Mouse (Mus musculus): ENCODE data around the gene Scd4. TPM values are rescaled to one million over a fixed set of nuclear protein-coding genes. Genes with fewer than 3 reads are reported as not detected.

The Scd4 gene
- total RNA-seq, 2 experiments from 2014 or later = 0.38 TPM; not detected in 1

DNA sequence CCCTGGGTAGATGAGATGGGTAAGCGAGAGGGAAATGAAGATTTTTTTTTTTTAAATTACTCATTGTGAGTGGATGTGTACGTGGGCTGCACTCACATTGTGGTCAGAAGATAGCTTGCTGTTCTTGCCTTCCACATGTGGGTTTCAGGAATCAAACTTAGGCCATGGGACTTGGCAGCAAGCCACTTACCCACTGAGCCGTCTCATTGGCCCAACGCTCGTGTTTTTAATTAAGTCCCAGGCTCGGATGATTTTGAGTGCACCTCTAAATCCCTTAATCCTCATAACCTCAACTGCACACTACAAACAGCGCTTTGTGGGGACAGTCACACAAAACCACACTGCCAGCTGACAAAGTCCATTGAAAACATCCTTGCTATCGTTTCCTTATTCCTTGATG, 36.5 kb downstream of the Scd4 start:
- ATAC-seq (replicated peaks; ENCODE audit: low FRiP score, poor library complexity, severe bottlenecking) = no peak

DNA sequence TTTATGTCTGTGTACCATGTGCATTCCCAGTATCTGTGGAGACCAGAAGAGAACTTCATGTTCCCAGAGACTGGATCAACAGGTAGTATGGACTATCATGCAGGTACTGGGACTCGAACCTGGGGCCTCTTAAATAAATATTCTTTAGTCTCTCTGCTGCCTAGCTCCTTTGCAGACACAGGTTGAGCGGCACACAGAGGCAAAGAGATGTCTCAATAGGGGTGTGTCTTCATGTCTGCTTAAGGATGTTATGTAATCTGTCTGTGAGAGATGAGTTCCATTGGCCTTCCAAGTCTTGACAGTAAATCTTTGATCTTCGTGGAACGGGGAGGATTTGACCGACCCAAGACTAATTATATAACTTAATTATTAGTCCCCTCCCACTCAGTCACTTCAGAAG, 37.3 kb downstream of the Scd4 start:
- no peak for ATAC-seq (replicated peaks; ENCODE audit: low FRiP score, poor library complexity, severe bottlenecking)

DNA sequence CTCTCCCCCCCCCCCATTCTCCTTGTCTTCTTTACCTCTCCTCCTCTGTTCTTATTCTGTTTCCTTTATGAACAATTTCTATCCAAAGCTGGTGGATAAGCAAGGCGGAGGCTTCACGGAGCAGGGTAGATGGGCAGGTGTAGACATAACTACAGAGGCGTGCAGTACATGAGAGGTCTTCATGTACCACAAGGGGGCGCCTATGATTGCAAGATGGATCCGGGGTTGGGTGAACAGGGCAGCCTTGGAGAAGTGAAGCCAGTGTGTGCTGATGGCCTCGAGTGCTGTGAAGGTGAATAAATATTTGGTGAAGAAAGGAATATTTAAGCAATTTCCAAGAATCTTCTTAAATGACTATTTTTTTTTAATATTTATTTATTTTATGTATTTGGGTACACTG, 40.1 kb downstream of the Scd4 start:
- peak; percentile 95 for ATAC-seq (replicated peaks; ENCODE audit: low FRiP score, poor library complexity, severe bottlenecking)

DNA sequence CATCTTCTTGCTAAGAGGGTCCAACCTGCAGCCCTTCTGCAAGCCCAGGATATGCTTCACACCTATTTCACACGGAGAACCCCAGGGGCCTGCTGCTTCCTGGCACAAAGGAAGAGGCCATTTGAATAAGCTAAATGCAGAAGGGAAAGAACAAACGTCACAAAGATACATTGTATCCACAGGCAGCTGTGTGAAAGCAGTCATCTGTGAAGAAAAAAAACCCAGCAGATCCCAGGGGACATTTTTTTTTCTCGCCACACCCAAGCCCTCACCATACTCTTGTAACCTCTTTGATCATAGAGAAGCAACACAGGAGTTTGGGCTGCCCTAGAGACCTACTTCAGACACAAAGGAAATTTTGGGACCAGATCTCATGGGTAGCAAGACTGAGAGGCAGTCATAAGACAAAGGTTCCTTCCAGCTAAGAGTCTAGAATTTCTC, 43.6 kb downstream of the Scd4 start:
- ATAC-seq (replicated peaks; ENCODE audit: low FRiP score, poor library complexity, severe bottlenecking) = no peak

DNA sequence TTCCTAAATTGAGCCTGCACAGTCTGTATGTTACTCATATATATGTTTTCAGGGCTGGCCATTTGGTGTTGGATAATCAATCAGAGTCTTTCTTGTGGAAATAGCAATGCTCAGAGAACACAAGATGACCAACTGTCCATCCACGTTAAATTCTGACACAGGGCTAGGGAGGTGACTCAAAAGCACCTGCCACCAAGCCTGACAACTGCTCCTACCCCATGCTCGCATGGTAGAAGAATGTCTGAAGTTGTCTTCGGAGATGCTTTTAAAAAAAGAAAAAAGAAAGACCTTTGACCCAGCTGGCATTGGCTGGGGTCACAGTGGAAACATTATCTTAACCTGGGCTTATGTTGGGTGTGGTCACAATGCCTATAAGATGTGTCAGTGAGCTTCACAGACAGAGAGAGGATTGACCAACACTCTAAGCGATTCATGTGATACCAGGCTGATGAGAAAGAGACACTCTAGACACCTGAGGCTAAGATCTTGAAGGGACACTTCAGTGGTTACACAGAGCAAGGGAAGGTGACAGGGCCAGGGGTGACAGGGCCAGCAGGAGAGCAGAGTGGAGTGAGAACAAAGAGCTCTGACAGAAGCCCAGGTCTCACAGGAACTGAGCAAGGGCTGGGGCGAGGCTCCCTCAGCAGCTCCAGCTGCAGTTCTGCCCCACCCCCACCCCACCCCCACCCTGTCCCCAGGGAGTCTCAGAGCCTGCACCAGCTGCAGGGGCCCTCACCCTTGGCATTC, 44.9 kb downstream of the Scd4 start:
- no peak for ATAC-seq (replicated peaks; ENCODE audit: low FRiP score, poor library complexity, severe bottlenecking)

DNA sequence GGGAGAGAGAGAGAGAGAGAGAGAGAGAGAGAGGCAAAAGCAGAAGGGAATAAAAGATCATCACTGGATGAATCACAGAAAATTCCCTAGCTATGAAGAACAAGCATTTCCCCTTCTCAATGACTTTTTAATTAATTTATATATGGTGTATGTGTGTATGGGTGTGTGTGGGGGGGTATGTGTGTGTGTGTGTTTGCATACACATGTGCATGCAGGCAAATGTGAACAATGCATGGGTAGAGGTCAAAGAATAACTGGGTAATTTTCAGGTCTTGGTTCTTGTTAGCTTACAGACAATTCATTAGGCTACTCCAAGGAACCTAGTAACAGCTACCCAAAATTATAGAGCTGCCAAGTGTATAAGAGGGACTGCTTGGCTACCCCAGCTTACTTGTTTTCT, 46.2 kb downstream of the Scd4 start:
- no peak for ATAC-seq (replicated peaks; ENCODE audit: low FRiP score, poor library complexity, severe bottlenecking)

DNA sequence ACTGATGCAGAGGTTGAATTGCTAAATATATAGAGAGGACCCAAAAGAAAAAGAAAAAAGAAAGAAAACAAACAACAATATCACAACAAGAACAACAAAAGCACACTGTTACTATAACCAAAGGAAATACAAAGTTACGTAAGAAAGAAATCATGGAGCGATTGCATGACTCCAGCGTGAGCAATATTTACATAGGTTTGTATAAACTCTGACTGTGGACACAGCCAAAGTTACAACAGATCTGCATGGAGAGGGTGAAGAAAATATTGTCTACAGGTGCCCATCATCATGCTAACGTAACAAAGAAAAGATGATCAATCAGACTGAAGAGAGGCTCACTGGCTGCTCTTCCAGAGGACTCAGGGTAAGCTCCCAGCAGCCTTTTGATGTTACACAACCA, 47.2 kb downstream of the Scd4 start:
- ATAC-seq (replicated peaks; ENCODE audit: low FRiP score, poor library complexity, severe bottlenecking) = no peak

DNA sequence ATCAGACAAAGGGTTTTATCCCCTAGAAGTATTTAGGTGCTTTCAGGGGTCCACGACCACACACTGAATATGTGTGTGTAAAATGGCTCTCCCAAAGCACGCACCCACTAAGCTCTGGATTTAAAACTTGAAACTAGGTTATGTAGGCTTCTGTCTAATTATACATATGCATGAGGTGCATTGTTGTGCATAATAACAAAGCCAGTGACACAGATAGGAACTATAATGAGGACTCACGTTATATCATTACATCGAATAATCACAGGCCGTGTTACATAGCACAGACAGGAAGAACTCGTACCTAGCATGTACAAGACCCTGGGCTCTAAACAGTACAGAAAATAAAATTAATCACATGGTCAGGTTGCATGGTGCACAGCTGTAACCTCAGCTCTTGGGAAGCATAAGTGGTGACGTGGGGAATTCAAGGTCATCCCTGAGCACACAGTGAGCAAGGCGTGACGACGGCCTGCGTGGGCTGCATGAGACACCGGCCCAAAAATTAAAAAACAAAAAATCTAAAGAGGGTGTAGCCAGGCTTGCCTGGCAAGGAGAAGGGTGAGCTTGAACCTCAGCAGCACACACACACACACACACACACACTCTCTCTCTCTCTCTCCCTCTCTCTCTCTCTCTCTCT, 49.9 kb downstream of the Scd4 start:
- no peak for ATAC-seq (replicated peaks; ENCODE audit: low FRiP score, poor library complexity, severe bottlenecking)

DNA sequence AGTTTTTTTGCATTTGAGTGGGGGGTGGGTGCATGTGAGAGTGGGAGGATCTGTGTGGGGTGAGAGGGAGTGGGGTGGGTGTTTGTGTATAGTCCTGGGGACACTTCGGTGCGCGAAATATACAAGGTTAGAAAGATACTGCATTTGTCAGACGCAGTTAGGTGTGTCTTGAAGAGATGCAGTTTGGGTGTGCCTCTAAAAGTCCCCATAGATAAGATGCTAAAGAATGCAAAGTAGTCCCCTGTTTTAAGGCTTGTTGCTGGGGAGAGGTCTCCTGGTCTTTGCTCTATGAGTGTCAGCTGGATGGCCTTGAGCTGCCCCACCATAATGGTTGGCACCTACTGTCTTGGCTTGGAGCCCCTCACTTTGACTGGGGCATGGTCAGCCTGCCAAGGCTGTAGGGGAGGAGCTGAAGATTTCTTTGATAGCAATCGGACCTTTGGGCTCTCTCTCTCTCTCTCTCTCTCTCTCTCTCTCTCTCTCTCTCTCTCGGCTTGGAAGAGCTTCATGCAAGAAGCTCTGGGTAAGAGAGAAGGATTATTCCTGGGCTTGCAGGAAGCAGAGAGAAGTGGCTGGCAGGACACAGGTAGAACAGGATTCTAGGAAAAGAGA, 53.1 kb downstream of the Scd4 start:
- ATAC-seq (replicated peaks; ENCODE audit: low FRiP score, poor library complexity, severe bottlenecking) = no peak

DNA sequence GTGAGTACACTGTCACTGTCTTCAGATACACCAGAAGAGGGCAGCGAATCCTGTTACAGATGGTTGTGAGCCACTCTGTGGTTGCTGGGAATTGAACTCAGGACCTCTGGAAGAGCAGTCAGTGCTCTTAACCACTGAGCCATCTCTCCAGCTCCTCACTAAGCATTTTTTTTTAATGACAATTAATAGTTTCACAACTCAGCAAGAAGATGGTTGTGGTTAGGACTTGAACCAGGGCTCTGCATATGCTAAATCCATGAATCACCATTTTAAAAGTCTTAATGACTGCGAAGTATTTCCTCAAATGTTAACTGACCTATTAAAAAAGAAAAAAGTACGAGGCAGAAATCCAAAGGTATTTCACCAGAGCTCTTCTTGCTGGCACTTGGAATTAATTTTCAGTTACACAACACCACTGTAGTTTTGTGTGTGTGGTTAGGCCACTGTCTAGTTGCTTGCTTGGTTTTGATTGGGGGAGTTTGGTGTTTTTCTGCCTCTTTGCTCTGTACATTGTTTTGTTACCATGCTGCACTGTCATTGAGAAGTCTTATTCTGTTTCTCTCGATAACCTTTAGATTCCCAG, 54.3 kb downstream of the Scd4 start:
- no peak for ATAC-seq (replicated peaks; ENCODE audit: low FRiP score, poor library complexity, severe bottlenecking)

DNA sequence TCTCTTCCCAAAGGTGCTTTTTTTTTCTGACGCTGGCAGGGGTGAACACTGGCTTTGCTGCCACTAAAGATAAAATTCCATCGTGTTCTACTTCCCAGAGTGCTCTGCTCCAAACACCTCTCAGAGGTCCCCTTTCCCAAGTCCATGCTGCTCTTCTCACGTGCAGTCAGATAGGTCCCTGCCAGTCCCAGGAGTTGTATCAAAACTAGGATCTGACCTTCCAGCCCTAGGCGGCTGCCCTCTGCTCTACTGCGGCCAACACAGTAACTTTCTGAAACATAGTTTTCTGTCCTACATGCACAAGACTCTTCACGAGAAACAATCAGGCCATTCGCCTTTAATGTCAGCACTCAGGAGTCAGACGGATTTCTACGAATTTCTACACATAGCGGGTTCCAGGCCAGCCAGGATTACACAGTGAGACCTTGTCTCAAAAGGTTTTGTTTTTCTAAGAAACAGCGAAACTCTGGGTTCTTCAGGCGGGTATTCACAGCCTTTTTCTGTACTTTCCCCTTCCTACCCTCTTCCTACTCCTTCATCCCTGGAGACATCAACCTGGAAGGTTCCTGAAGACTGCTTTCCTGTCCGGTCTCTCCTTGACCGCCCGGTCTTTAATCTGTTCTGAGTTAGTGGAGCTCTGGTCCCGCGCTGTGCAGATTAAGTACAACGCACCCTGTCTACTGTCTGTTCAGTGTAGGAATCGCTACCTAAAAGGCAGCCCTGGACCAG, 55.0 kb downstream of the Scd4 start:
- ATAC-seq (replicated peaks; ENCODE audit: low FRiP score, poor library complexity, severe bottlenecking) = peak; percentile 24

DNA sequence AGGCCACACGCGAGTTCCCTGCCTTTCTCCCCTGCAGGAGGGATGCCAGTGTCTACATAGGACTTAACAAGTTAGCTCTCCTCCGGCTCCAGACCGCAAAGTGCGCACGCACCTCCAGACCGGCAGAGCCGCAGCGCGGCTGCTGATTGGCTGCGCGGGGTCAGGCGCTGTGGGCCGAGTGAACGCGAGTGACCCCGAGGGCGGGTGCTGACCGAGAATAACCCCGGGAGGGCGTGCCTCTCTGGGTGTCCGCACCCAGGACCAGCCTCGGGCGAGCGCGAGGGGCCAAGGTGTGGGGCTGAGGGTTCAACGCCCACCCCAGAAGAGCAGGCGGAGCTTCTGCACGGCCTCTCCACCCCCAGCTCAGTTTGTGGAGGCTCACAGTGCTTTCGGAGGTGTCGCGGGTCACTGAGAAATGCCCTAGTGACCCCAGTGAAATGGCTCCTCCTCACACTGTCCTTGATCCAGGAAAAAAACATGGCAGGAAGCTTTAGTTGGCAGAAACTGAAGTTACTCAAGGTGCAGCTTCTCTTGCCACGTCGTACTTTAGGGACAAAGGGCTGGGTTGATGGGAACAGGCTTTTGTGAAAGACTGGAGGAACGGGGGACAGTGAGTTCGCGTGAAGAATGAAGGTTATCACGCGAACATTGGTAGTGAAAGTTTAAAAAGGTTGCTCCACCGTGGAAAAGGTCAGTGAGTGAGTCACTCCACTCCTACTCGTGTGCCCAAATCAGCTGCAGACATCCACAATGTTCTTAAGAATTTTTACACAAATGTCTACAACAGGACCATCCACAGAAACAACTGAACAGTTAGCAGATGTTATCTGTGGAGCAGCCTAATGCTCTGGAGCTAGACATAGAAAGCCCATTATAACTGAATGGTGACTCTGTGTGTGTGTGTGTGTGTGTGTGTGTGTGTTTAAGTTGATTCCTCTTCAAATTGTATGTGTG, 55.9 kb downstream of the Scd4 start:
- peak; percentile 96 for ATAC-seq (replicated peaks; ENCODE audit: low FRiP score, poor library complexity, severe bottlenecking)

DNA sequence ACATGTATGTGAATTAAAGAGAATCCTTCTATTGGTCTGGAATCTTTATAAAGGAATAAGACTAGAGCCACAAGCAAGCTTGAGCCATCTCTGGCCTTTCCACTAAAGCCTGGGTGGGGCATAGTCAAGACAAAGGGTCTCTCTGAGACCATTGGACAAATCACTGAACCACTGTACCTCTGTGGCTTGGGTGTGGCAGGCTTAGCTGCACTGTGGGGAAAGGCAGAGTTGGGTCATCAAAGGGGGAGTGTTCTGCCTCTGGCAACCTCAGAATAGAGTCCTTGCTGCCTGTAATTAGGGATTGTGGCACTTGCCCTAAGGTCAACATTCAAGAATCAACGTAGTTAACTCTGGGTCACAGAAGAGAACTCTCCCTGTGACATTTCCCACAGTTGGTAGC, 56.6 kb downstream of the Scd4 start:
- no peak for ATAC-seq (replicated peaks; ENCODE audit: low FRiP score, poor library complexity, severe bottlenecking)

DNA sequence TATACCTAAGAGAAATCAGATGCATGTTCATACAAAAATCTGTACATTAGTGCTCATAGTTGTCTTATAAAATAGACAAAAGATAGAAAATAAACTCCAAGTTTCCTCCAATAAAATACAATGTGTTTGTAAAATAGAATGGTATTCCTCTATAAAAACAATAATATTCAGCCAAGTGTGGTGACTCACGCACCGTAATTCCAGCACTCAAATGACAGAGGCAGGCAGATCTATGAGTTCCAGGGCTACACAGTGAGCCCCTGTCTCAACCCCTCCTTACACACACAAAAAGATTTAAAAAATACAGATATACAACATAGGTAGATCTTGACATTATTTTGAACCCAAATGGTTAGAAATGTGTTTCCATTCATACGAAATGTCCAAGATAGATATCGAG, 59.0 kb downstream of the Scd4 start:
- ATAC-seq (replicated peaks; ENCODE audit: low FRiP score, poor library complexity, severe bottlenecking) = no peak

DNA sequence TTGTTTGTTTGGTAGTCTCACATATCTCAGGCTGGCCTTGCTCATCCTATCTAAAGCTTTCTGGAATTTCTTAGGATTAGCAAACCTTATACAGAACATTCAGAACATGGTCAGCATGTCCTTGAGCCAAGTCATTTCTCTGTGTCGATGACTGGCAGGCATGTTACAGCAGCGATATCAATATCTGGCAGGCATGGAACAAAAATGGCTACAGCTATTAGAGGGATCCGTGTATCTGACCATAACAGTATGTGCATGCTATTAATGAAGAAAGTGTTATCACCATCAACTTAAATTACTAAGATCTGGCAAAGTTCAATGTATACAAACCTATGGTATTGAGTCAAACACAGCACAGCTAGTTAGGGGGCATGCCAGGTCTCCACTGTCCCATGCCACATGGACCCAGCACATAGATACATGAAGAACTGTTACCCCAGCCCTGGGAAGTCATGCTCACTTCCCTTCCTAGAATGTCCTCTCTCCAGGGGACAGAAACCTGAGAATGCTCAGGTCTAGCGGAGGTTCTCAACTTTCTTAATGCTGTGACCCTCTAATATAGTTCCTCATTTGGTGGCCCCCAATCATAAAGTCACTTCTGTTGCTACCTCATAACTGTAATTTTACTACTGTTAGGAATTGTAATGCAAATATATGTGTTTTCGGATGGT, 59.6 kb downstream of the Scd4 start:
- ATAC-seq (replicated peaks; ENCODE audit: low FRiP score, poor library complexity, severe bottlenecking) = no peak

DNA sequence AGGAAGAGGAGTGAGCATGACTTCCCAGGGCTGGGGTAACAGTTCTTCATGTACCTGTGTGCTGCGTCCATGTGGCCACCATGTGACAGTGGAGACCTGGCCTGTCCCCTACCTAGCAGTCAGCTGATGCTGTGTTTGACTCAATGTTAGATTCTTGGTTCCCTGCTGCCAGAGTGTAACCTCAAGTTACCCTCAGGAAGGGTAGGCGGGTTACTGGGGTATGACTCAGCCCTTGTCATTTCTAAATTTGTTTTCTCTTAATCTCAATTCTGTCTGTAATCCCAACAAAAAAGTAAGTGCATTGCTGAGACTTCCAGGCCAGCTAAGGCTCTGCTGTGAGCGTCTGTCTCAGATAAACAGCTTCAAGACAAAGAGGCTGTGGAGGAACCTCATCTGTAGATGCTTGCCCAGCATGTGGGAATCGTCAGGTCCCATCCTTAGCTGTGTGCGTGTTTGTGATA, 61.1 kb downstream of the Scd4 start:
- 0 out of 2 replicates have a peak, but pooled peaks have one; percentile 31 for ATAC-seq (replicated peaks; ENCODE audit: low FRiP score, poor library complexity, severe bottlenecking)

DNA sequence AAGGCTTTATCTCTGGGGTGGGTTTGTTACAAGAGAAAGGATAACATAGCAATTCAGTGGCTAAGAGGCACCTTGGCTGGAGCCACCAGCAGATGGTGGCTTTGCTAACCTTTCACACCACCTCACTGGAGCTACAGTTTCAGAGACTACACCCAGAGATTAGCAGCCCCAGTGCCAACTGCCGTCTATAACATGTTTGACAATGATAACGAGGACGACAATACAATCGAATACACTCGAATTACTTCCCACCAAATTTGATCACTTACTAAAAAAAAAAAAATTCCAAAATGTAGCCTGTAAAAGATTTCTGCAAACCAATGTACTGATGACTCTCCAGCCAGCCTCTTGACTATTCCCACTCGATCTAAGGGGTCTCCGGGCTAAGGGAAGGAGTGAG, 62.1 kb downstream of the Scd4 start:
- peak; percentile 71 for ATAC-seq (replicated peaks; ENCODE audit: low FRiP score, poor library complexity, severe bottlenecking)
